Mouse (Mus musculus) adrenal gland, postnatal 10 days (tissue): Measurements from ENCODE around the gene Klk1b9. TPM values are rescaled to one million over a fixed set of nuclear protein-coding genes. Genes with fewer than 3 reads are reported as not detected.

Source experiments
- total RNA-seq, 2 experiments: library from RNA; stranded (reverse); gene quantifications; 2 replicates each; pipeline ENCODE4 v1.2.3; 2021

The Klk1b9 gene
- total RNA-seq, 2 experiments from 2014 or later: not detected

Other genes starting within 250 kb of the Klk1b9 start
- not detected for gene Klk12, start 207.2 kb upstream of the Klk1b9 start, total RNA-seq
- gene Klk11, start 201.5 kb upstream of the Klk1b9 start, total RNA-seq: under 1 TPM in 1 of 2 experiments, not detected in 1; 0.27 TPM
- under 1 TPM; 0.45 to 0.79 TPM for gene Klk10, start 195.0 kb upstream of the Klk1b9 start, total RNA-seq
- not detected for gene Klk9, start 184.2 kb upstream of the Klk1b9 start, total RNA-seq
- gene Klk8, start 178.5 kb upstream of the Klk1b9 start, total RNA-seq: 1 to 10 TPM; 7.0 to 7.3 TPM
- not detected for gene Klk7, start 164.8 kb upstream of the Klk1b9 start, total RNA-seq
- gene Klk6, start 151.6 kb upstream of the Klk1b9 start, total RNA-seq: not detected
- not detected for gene Klk5, start 134.1 kb upstream of the Klk1b9 start, total RNA-seq
- under 1 TPM; 0.21 to 0.24 TPM for gene Klk4, start 94.9 kb upstream of the Klk1b9 start, total RNA-seq
- not detected for gene Klk15, start 42.3 kb upstream of the Klk1b9 start, total RNA-seq
- not detected for gene Klk1b8, start 25.4 kb upstream of the Klk1b9 start, total RNA-seq
- not detected for gene Klk1b1, start 9.3 kb upstream of the Klk1b9 start, total RNA-seq
- gene Klk1b11, start 19.8 kb downstream of the Klk1b9 start, total RNA-seq: not detected
- not detected for gene Klk1b26, start 36.1 kb downstream of the Klk1b9 start, total RNA-seq
- under 1 TPM in 1 of 2 experiments, not detected in 1; 0.30 TPM for gene Klk1b27, start 76.2 kb downstream of the Klk1b9 start, total RNA-seq
- gene Klk1b21, start 126.3 kb downstream of the Klk1b9 start, total RNA-seq: not detected
- not detected for gene Klk1b22, start 136.6 kb downstream of the Klk1b9 start, total RNA-seq
- gene Klk1b16, start 160.7 kb downstream of the Klk1b9 start, total RNA-seq: not detected
- gene Klk1b24, start 212.2 kb downstream of the Klk1b9 start, total RNA-seq: not detected
- gene Klk1b3, start 222.1 kb downstream of the Klk1b9 start, total RNA-seq: not detected
- not detected for gene Klk1b4, start 231.4 kb downstream of the Klk1b9 start, total RNA-seq
- gene Klk1b5, start 239.9 kb downstream of the Klk1b9 start, total RNA-seq: not detected
- under 1 TPM in 1 of 2 experiments, not detected in 1; 0.45 TPM for gene Klk1, start 249.3 kb downstream of the Klk1b9 start, total RNA-seq